In genomic region chr7:116131390-116131789, GRCm38 (mm10) we compare ENCODE assay signal across 7 mouse cellular contexts. TPM values are rescaled to one million over a fixed set of nuclear protein-coding genes. Genes with fewer than 3 reads are reported as not detected.
A peak's percentile ranks its signal among the peaks of the same experiment; 100 is the strongest.
DNase-seq lines count a peak whose midpoint lies in the region; ATAC-seq and TF ChIP-seq lines count a peak whose summit lies in the region.

No protein-coding gene starts in this region.

- no peak overlapping the region for H3K9ac ChIP-seq in forebrain, embryonic 16.5 days (replicated peaks; ENCODE audit: low read depth, low read length)
- no peak overlapping the region; the same call in 1 of the 2 replicates for H3K9ac ChIP-seq in midbrain, embryonic 16.5 days (ENCODE audit: low read depth, low read length)

- H3K9me3 ChIP-seq in forebrain, embryonic 16.5 days (ENCODE audit: control insufficient read depth, low read length) = no peaks in the 10 kb centered on the region
- no peaks in the 10 kb centered on the region for H3K9me3 ChIP-seq in midbrain, embryonic 16.5 days (replicated peaks; ENCODE audit: control insufficient read depth, low read length, poor library complexity, severe bottlenecking)

- DNase-seq in layer of hippocampus, adult 2 months (ENCODE audit: low spot score in 2 of 2) = no peak
- DNase-seq in layer of hippocampus, adult 9-11 months = no peak
- peak; percentile 39 to 56 for DNase-seq in adrenal gland, postnatal 36 days
- DNase-seq in ovary, postnatal 14 days (ENCODE audit: low spot score) = no peak
- DNase-seq in lung, adult 2 months = no peak

- no peaks in the 10 kb centered on the region for H3K27me3 ChIP-seq in forebrain, embryonic 16.5 days (replicated peaks; ENCODE audit: control insufficient read depth, insufficient read depth, low read length)
- H3K27me3 ChIP-seq in midbrain, embryonic 16.5 days (ENCODE audit: control insufficient read depth, insufficient read depth, low read depth, low read length) = no peaks in the 10 kb centered on the region

- H3K4me1 ChIP-seq in forebrain, embryonic 16.5 days (replicated peaks; ENCODE audit: control insufficient read depth, insufficient read depth, low read length) = peaks cover 8% of the 10 kb centered on the region
- peaks cover 5% of the 10 kb centered on the region; the same call in 1 of the 2 replicates for H3K4me1 ChIP-seq in midbrain, embryonic 16.5 days (ENCODE audit: control insufficient read depth, insufficient read depth, low read length)
- H3K4me1 ChIP-seq in lung, adult 2 months (ENCODE audit: control insufficient read depth, insufficient read depth, low read length) = no peaks in the 10 kb centered on the region

- peak; percentile 55 for TF ChIP-seq CTCF in layer of hippocampus, adult 2 months (conservative IDR thresholded peaks at IDR 0.05)
- no peak for TF ChIP-seq CTCF in lung, adult 2 months (IDR thresholded peaks at IDR 0.05; ENCODE audit: insufficient read depth, low read length)

- TF ChIP-seq POLR2A in lung, adult 2 months (IDR thresholded peaks at IDR 0.05; ENCODE audit: borderline replicate concordance, extremely low read depth, low read depth, low read length) = no peak

- WGBS in forebrain, embryonic 16.5 days = 12% methylated on average over 4 of the region's 4 CpGs
- 17% methylated on average over 4 of the region's 4 CpGs for WGBS in midbrain, embryonic 16.5 days
- WGBS in lung, adult 2 months = 43% methylated on average over 4 of the region's 4 CpGs

- no peak overlapping the region for H3K4me2 ChIP-seq in forebrain, embryonic 16.5 days (ENCODE audit: low read length)
- H3K4me2 ChIP-seq in midbrain, embryonic 16.5 days (ENCODE audit: low read length) = no peak overlapping the region

- no peak overlapping the region for H3K4me3 ChIP-seq in layer of hippocampus, adult 2 months
- no peak overlapping the region for H3K4me3 ChIP-seq in forebrain, embryonic 16.5 days (replicated peaks; ENCODE audit: low read length)
- no peak overlapping the region for H3K4me3 ChIP-seq in midbrain, embryonic 16.5 days (ENCODE audit: low read depth, low read length)
- no peak overlapping the region for H3K4me3 ChIP-seq in lung, adult 2 months (replicated peaks; ENCODE audit: extremely low read depth, low read depth, low read length)

- no peaks in the 10 kb centered on the region for H3K36me3 ChIP-seq in forebrain, embryonic 16.5 days (ENCODE audit: control insufficient read depth, insufficient read depth)
- no peaks in the 10 kb centered on the region for H3K36me3 ChIP-seq in midbrain, embryonic 16.5 days (ENCODE audit: control insufficient read depth, insufficient read depth, low read length)

- no peak overlapping the region for H3K27ac ChIP-seq in layer of hippocampus, adult 2 months
- H3K27ac ChIP-seq in forebrain, embryonic 16.5 days (ENCODE audit: low read length) = peak overlapping the region; percentile 65
- H3K27ac ChIP-seq in midbrain, embryonic 16.5 days (ENCODE audit: low read length) = peak overlapping the region; percentile 52

- ATAC-seq in forebrain, embryonic 16.5 days = peak; percentile 74
- ATAC-seq in midbrain, embryonic 16.5 days = peak; percentile 71; the same call in 1 of the 2 replicates

RNA-seq across cellular contexts. Expression of gene Gm4353, which starts 47.0 kb away (rescaled TPM):
- 1 to 10 TPM; 3.3 to 4.7 TPM for total RNA-seq in layer of hippocampus, adult 2 months (2021)
- total RNA-seq in adrenal gland, postnatal 36 days (2021) = 1 to 10 TPM; 4.2 to 5.4 TPM
- 1.2 and 1.5 TPM in 2 replicates for polyA plus RNA-seq in forebrain, embryonic 16.5 days (2015; fragmentation: Nextera tagmentation; extraction: Ambion mirVana)
- 0.93 and 1.0 TPM in 2 replicates for polyA plus RNA-seq in midbrain, embryonic 16.5 days (2015; fragmentation: Nextera tagmentation; extraction: Ambion mirVana)
- 0.16 and 0.33 TPM in 2 replicates for polyA plus RNA-seq in lung, adult 2 months (2012; rRNA removed)

Comparison
In these comparisons a context has a peak if more than half of its experiments do, and no peak if none do; other contexts are left out.
1. DNase-seq: peak in adrenal gland, postnatal 36 days (2 of 2); none in layer of hippocampus, adult 2 months (0 of 2), layer of hippocampus, adult 9-11 months (single experiment), ovary, postnatal 14 days (single experiment) and lung, adult 2 months (single experiment).